Mouse (Mus musculus): ENCODE results near the gene Slc1a2.

GRCm38 (mm10) chr2:102760284-102761072 is 102.0 kb downstream of the Slc1a2 start:
- TF ChIP-seq POLR2A (IDR thresholded peaks at IDR 0.05; ENCODE audit: insufficient read depth, low read depth, low read length), result no peak
- TF ChIP-seq CTCF (IDR thresholded peaks at IDR 0.05; ENCODE audit: insufficient read depth, low read depth, low read length), result no peak

Measured in olfactory bulb, adult 2 months (tissue).